Mouse (Mus musculus) embryonic fibroblast, embryonic 13.5 days (primary cell): ENCODE data around the gene Kalrn.

Experiments used
- CTCF ChIP-seq: IDR thresholded peaks from 2 replicates; pipeline ENCODE4 v1.5.1; 2011; ENCODE audit warnings: mild to moderate bottlenecking, control low read depth, low read length, moderate library complexity, borderline replicate concordance; ENCODE audit not compliant: insufficient read depth
- POLR2A ChIP-seq: IDR thresholded peaks from 2 replicates; pipeline ENCODE4 v1.6.1; 2011; ENCODE audit warnings: low read depth, mild to moderate bottlenecking, control low read depth, low read length, moderate library complexity

DNA sequence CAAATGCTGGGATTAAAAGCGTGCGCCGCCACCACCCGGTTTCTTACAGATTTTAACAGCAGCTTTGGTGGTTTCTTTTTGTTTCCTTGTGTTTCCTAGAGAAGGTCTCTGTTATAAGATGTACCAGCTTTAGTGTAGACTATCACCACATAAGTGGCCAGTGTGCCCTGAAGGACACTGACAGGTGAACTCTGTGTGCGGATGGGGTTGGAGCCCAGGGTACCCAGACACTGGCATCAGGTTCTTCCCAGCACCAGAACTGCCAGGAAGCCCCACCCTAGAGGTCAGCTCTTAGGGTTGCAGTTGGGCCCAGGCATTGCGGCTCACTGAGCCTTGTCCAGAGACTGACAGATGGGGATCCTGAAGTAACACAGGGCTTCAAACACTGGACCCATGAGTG lies 629.9 kb downstream of the Kalrn start:
- TF ChIP-seq CTCF: no peak
- no peak for TF ChIP-seq POLR2A
